Mouse (Mus musculus) G1E (cell line): ENCODE results near the gene Ccl21a. TPM values are rescaled to one million over a fixed set of nuclear protein-coding genes. Genes with fewer than 3 reads are reported as not detected.
"Not testable (repeated sequence)": the region's sequence is repeated elsewhere in the genome, so short reads cannot be mapped to it uniquely, and the experiment has no call there.

Source experiments
- ATAC-seq: 2 replicates; pipeline ENCODE4 v1.8.0; 2016; ENCODE audit warnings: mild to moderate bottlenecking; ENCODE audit not compliant: insufficient number of reproducible peaks, poor library complexity, low FRiP score, severe bottlenecking; ENCODE audit errors: extremely low read depth
- DNase-seq: peaks from one replicate; pipeline ENCODE4 v3.0.0; 2012; ENCODE audit warnings: low spot score
- H3K27me3 ChIP-seq: 2 replicates; pipeline ENCODE4 v1.6.1; 2012; ENCODE audit warnings: mild to moderate bottlenecking, low read length, inconsistent platforms; ENCODE audit not compliant: insufficient read depth
- H3K36me3 ChIP-seq: replicated peaks from 2 replicates; pipeline ENCODE3; 2012; ENCODE audit warnings: mild to moderate bottlenecking, inconsistent platforms
- H3K4me1 ChIP-seq: 2 replicates; pipeline ENCODE4 v1.6.1; 2012; ENCODE audit warnings: low read depth, low read length, inconsistent platforms, mixed read lengths; ENCODE audit not compliant: insufficient read depth
- H3K4me3 ChIP-seq: 2 replicates; pipeline ENCODE4 v1.5.1; 2012; ENCODE audit warnings: low read depth, mild to moderate bottlenecking, inconsistent platforms, low read length, moderate library complexity, mixed read lengths
- H3K9me3 ChIP-seq: replicated peaks from 2 replicates; pipeline ENCODE4 v1.6.1; 2012; ENCODE audit warnings: inconsistent platforms
- polyA plus RNA-seq: library from polyadenylated mRNA; stranded (reverse); fragments of >175 nt; gene quantifications from 2 replicates; pipeline ENCODE4 v1.2.3, GENCODE M21; 2012
- total RNA-seq, 2 experiments: library from RNA; stranded (forward) in 1 of 2; stranded (reverse) in 1 of 2; fragments of 200-1000 nt in 1 of 2; fragments of >200 nt in 1 of 2; fragmentation: Nextera tagmentation in 1 of 2; gene quantifications; 2 replicates each; pipeline ENCODE4 v1.2.3; 2014 to 2017

The Ccl21a gene
- total RNA-seq (2014; fragmentation: Nextera tagmentation), result not detected in 2 replicates
- total RNA-seq (2017), result not detected in 2 replicates
- not detected in 2 replicates for polyA plus RNA-seq

DNA sequence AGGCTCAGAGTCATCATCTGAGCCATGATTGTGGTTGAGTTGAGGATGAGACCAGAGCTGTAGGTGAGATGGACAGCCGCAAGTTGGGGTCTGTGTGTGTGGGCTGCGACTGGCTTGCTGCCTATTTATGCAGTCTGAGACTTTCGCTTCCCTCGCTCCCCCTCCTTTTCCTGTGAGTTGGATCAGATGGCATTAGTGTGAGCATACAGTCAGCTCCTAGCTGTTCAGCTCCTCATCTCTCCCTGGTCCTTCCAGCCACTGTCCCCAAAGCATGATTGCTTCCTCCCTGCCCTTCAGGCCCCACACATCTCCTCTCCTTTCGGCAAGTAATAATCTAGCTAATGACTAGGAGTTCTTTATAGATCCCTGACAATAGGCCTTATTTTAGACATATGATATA, at the start of gene Ccl21a:
TSS of gene Ccl21a (minus strand) at position 101 of the 400 bp plus-strand sequence.
- H3K4me1 ChIP-seq, H3K9me3 ChIP-seq, H3K27me3 ChIP-seq, H3K36me3 ChIP-seq, DNase-seq, ATAC-seq, H3K4me3 ChIP-seq: not testable (repeated sequence)

DNA sequence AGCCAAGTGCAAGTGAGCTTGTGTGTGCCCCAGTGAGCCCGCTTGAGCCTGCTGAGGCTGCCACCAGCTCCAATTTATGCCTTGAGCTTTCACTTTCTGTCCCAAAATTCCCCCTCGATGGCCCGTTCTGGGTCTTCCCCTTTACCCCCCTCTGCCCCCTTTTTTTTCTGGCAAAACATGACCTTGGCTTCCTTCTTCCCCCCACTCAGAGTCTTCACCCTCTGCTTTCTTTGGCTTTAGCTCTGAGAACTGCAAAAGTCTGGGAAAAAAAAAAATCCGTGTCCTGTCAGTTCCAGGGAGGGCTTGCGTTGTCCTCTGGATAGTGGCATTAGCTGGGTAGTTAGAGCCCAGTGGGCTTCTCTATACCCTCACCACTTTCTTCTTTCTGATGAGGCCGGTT, 17.3 kb downstream of the Ccl21a start, which contains the start of gene Ccl19:
TSS of gene Ccl19 (minus strand) at position 101 of the 400 bp plus-strand sequence.
- H3K36me3 ChIP-seq, H3K27me3 ChIP-seq, H3K9me3 ChIP-seq, H3K4me1 ChIP-seq, ATAC-seq, DNase-seq, H3K4me3 ChIP-seq: not testable (repeated sequence)

GRCm38 (mm10) chr4:42735245-42735644, 38.5 kb downstream of the Ccl21a start, which contains the start of gene 4930578G10Rik:
Gene 4930578G10Rik (plus strand): TSS chr4:42735545.
- not testable (repeated sequence) for H3K4me1 ChIP-seq, H3K9me3 ChIP-seq, H3K36me3 ChIP-seq, ATAC-seq, H3K4me3 ChIP-seq, H3K27me3 ChIP-seq, DNase-seq

Other genes with a start within 250 kb of the Ccl21a start
- gene Fam205a2, start 245.8 kb downstream of the Ccl21a start, total RNA-seq (2014; fragmentation: Nextera tagmentation), result not detected in 2 replicates
- not detected in 2 replicates for gene Fam205a2, start 245.8 kb downstream of the Ccl21a start, total RNA-seq (2017)
- not detected in 2 replicates for gene Fam205a2, start 245.8 kb downstream of the Ccl21a start, polyA plus RNA-seq
- gene Gm10591, start 161.8 kb downstream of the Ccl21a start, total RNA-seq (2014; fragmentation: Nextera tagmentation), result not detected in 2 replicates
- gene Gm10591, start 161.8 kb downstream of the Ccl21a start, total RNA-seq (2017), result not detected in 2 replicates
- gene Gm10591, start 161.8 kb downstream of the Ccl21a start, polyA plus RNA-seq, result not detected in 2 replicates
- gene Gm2564, start 144.3 kb downstream of the Ccl21a start, total RNA-seq (2014; fragmentation: Nextera tagmentation), result not detected in 2 replicates
- gene Gm2564, start 144.3 kb downstream of the Ccl21a start, total RNA-seq (2017), result not detected in 2 replicates
- gene Gm2564, start 144.3 kb downstream of the Ccl21a start, polyA plus RNA-seq, result not detected in 2 replicates
- gene Ccl27b, start 118.7 kb downstream of the Ccl21a start, total RNA-seq (2014; fragmentation: Nextera tagmentation), result not detected in 2 replicates
- not detected in 2 replicates for gene Ccl27b, start 118.7 kb downstream of the Ccl21a start, total RNA-seq (2017)
- not detected in 2 replicates for gene Ccl27b, start 118.7 kb downstream of the Ccl21a start, polyA plus RNA-seq
- gene Il11ra2, start 112.1 kb downstream of the Ccl21a start, total RNA-seq (2014; fragmentation: Nextera tagmentation), result not detected in 2 replicates
- not detected in 2 replicates for gene Il11ra2, start 112.1 kb downstream of the Ccl21a start, total RNA-seq (2017)
- gene Il11ra2, start 112.1 kb downstream of the Ccl21a start, polyA plus RNA-seq, result not detected in 2 replicates
- not detected in 2 replicates for gene 4930578G10Rik, start 38.4 kb downstream of the Ccl21a start, total RNA-seq (2014; fragmentation: Nextera tagmentation)
- 0.22 TPM in 1 of 2 replicates, not detected in the other for gene 4930578G10Rik, start 38.4 kb downstream of the Ccl21a start, total RNA-seq (2017)
- gene 4930578G10Rik, start 38.4 kb downstream of the Ccl21a start, polyA plus RNA-seq, result not detected in 2 replicates
- not detected in 2 replicates for gene Ccl19, start 17.4 kb downstream of the Ccl21a start, total RNA-seq (2014; fragmentation: Nextera tagmentation)
- gene Ccl19, start 17.4 kb downstream of the Ccl21a start, total RNA-seq (2017), result not detected in 2 replicates
- gene Ccl19, start 17.4 kb downstream of the Ccl21a start, polyA plus RNA-seq, result not detected in 2 replicates
- gene Fam205a1, start 79.9 kb upstream of the Ccl21a start, total RNA-seq (2014; fragmentation: Nextera tagmentation), result 11.5 and 14.5 TPM in 2 replicates
- 0.12 and 0.16 TPM in 2 replicates for gene Fam205a1, start 79.9 kb upstream of the Ccl21a start, total RNA-seq (2017)
- gene Fam205a1, start 79.9 kb upstream of the Ccl21a start, polyA plus RNA-seq, result 0.10 and 0.14 TPM in 2 replicates
- gene Gm12394, start 82.8 kb upstream of the Ccl21a start, total RNA-seq (2014; fragmentation: Nextera tagmentation), result 0.34 and 0.60 TPM in 2 replicates
- not detected in 2 replicates for gene Gm12394, start 82.8 kb upstream of the Ccl21a start, total RNA-seq (2017)
- gene Gm12394, start 82.8 kb upstream of the Ccl21a start, polyA plus RNA-seq, result not detected in 2 replicates
- not detected in 2 replicates for gene Fam205c, start 100.2 kb upstream of the Ccl21a start, total RNA-seq (2014; fragmentation: Nextera tagmentation)
- 0.05 TPM in 1 of 2 replicates, not detected in the other for gene Fam205c, start 100.2 kb upstream of the Ccl21a start, total RNA-seq (2017)
- gene Fam205c, start 100.2 kb upstream of the Ccl21a start, polyA plus RNA-seq, result 0.05 TPM in 1 of 2 replicates, not detected in the other
- gene Phf24, start 142.7 kb upstream of the Ccl21a start, total RNA-seq (2014; fragmentation: Nextera tagmentation), result 1.8 TPM in 1 of 2 replicates, not detected in the other
- gene Phf24, start 142.7 kb upstream of the Ccl21a start, total RNA-seq (2017), result 0.29 and 0.98 TPM in 2 replicates
- 0.04 TPM in 2 replicates for gene Phf24, start 142.7 kb upstream of the Ccl21a start, polyA plus RNA-seq
- gene Dnajb5, start 175.8 kb upstream of the Ccl21a start, total RNA-seq (2014; fragmentation: Nextera tagmentation), result 4.1 and 7.5 TPM in 2 replicates
- 1.3 and 1.5 TPM in 2 replicates for gene Dnajb5, start 175.8 kb upstream of the Ccl21a start, total RNA-seq (2017)
- gene Dnajb5, start 175.8 kb upstream of the Ccl21a start, polyA plus RNA-seq, result 1.2 and 1.4 TPM in 2 replicates
- not detected in 2 replicates for gene 1700022I11Rik, start 195.6 kb upstream of the Ccl21a start, total RNA-seq (2014; fragmentation: Nextera tagmentation)
- 1.1 and 1.4 TPM in 2 replicates for gene 1700022I11Rik, start 195.6 kb upstream of the Ccl21a start, total RNA-seq (2017)
- 0.15 TPM in 1 of 2 replicates, not detected in the other for gene 1700022I11Rik, start 195.6 kb upstream of the Ccl21a start, polyA plus RNA-seq
- gene Vcp, start 226.5 kb upstream of the Ccl21a start, total RNA-seq (2014; fragmentation: Nextera tagmentation), result 132 and 136 TPM in 2 replicates
- 211 and 261 TPM in 2 replicates for gene Vcp, start 226.5 kb upstream of the Ccl21a start, total RNA-seq (2017)
- gene Vcp, start 226.5 kb upstream of the Ccl21a start, polyA plus RNA-seq, result 223 and 236 TPM in 2 replicates
- 15.2 and 16.8 TPM in 2 replicates for gene Fancg, start 236.5 kb upstream of the Ccl21a start, total RNA-seq (2014; fragmentation: Nextera tagmentation)
- 12.9 and 18.7 TPM in 2 replicates for gene Fancg, start 236.5 kb upstream of the Ccl21a start, total RNA-seq (2017)
- gene Fancg, start 236.5 kb upstream of the Ccl21a start, polyA plus RNA-seq, result 4.3 and 9.4 TPM in 2 replicates